Mouse (Mus musculus) embryo, embryonic 9.5 days (tissue): ENCODE measurements around the gene Kcnn1.

ENCODE experiments used
- DNase-seq: peaks from one replicate; pipeline ENCODE4 v3.0.0-alpha.2; 2017; ENCODE audit errors: extremely low spot score

The Kcnn1 gene

DNA sequence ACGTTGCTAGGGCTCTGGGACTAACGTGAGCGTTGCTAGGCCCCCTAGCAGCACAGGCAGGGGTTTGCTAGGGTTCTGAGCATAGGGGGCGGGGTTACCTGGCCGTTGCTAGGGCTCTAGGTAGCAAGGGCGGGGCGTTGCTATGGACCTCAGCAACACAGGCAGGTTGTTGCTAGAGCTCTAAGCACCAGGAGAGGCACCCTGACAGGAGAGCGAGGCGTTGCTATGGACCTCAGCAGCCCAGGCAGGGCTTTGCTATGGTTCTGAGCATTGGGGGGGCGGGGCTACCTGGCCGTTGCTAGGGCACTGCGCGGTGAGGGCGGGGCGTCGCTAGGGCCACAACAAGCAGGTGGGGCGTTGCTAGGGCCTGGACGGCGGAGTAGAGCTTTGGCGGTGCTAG lies 70.4 kb downstream of the Kcnn1 start:
- DNase-seq: no peak
